Mouse (Mus musculus): ENCODE data around the gene Myo18a.
"Not testable (repeated sequence)": the region's sequence is repeated elsewhere in the genome, so short reads cannot be mapped to it uniquely, and the experiment has no call there.

Myo18a gene

DNA sequence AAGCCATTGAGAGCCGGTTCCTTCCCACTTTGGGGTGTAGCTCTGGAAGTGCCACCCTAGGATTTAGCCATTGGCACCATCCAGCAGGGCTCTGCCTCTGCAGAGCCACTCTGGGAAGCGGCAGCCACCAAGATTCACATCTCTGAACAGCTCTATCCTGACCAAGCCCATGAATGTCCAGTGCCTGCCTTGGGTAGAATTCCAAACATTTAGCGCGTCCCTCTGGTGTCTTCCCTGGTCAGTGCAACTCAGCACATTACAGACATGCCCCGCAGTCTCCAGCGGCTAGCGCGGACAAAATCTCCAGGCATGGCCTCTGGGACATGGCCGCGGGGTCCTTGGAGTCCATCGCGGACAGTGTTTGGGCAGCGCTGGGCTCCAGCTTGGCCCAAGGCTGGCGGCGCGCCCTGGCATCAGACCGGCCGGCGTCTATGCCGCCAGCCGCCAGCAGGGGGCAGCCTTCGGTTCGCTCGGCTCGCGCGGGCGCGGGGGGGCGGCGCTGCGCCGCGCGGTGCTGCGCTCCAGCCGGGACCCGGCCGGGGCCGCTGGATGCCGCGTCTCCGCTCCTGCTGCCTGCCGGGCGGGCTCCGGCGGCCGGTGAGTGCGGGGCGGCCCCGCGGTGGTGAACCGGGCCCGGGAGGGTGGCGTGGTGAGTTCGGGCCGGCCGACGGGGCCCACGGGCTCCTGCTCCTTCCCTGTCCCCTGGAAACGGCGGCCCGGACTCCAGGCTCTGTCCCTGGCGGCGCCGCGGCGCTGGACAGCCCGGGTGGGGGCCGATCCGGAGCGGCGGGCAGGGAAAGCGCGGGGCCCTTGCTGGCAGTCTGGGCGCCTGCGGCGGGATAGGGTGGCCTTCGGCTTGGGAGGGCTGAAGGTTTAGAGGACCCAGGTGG lies at the start of gene Myo18a:
Myo18a (plus strand) TSS at position 464 of the 890 bp plus-strand sequence.
- peak; percentile 86 for DNase-seq (ENCODE audit: low read depth, low spot score)

DNA sequence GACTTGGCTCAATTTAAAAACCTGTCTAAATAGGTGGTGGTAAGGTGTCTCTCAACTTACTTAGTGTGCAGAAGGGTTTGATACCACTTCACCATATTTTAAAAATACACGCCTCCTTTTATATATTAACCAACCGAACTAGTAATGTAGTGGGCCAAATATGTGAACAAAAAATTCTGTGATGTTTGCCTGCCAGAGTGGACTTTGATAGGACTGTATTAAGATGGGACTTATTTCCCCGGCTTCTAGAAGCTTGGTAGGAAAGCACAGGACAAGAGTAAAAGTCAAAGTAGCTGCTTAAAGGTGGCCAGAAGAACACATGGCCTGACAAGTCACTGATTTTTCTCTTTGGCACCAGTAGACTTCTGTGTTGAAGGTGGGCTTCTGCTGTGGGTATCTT lies 49.3 kb upstream of the Myo18a start:
- DNase-seq (ENCODE audit: low read depth, low spot score), result no peak

DNA sequence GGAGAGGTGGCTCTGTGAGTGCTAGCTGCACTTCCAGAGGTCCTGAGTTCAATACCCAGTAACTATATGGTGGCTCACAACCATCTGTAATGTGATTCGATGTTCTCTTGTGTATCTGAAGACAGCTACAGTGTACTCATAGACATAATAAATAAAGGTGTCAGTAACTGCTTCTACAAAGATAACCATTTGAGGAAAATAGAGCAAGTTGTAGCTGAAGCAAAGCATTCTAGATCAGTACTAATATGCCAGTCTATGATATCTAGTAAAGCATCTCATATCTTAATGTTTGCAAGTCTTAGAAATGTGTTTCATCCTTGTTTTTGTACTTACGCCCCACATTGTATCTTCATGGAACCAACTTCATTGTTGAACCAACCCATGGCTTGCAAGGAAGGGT lies 44.0 kb upstream of the Myo18a start:
- no peak for DNase-seq (ENCODE audit: low read depth, low spot score)

DNA sequence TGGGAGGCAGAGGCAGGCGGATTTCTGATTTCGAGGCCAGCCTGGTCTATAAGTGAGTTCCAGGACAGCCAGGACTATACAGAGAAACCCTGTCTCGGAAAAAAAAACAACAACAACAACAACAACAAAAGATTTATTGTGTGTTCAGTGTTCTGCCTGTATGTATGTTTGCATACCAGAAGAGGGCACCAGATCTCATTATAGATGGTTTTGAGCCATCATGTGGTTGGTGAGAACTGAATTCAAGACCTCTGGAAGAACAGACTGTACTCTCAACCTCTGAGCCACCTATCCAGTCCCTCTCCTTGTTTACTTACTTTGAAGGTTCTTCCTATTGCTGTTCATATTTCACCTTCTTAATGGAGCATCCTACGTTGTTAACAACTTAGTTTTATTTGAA lies 41.7 kb upstream of the Myo18a start:
- no peak for DNase-seq (ENCODE audit: low read depth, low spot score)

DNA sequence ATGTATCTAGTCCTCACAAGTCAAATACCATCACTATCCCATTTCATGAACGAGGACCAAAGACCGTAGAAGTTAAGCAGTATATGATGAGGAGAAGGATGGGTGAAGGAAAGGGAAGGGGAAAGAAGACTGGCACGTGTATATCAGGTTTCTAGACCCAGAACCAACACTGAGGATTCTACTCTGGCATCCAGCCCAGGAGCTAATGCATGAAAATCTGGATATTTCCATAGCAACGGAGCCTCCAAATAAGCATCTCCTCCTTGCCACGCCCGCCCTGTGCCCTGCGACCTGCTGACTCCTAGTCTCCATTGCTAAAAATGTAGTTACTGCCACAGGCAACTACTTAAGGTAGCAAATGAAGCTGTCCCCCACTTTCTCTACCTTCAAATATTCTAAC lies 38.3 kb upstream of the Myo18a start:
- peak; percentile 8 for DNase-seq (ENCODE audit: low read depth, low spot score)

DNA sequence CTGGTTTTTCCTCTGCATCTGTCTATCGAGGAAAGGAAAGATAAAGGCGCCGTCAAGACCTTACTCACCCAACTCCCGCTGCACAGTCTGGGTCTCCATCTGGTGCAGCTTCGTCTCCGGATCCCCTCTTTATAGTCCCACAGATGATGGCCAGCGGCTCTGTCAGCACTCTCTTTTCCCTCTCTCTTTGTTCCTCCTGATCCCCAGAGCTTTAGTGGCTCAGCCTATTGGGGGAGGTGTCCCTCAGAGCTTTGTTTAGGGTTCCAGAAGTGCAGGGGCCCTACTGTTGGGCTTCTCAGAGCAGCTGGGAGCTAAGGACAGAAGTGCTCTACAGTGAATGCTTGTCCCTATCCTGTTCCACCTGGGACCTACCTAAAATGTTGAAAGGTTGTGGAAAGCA lies 37.9 kb upstream of the Myo18a start, which contains the start of gene Cryba1:
Cryba1 (minus strand) TSS at position 101 of the 400 bp plus-strand sequence.
- no peak for DNase-seq (ENCODE audit: low read depth, low spot score)

DNA sequence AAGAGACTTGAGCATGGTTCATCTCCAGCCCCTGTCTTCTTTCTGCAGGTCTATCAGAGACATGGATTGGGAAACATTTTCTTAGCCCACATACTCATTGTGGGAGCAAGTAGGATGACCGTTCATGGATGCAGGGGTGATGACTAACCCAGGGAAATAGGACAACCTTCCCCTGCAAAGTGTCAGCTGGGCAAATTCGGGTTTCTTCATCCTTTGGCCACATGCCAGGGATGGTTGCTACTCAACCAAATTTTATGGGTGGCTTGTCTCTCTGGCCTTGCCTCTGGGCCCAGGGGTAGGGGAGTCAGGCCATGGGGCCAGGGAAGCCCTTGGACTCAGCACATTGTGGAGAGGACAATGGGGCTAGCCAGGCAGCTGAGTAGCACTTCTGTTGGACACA lies 34.5 kb upstream of the Myo18a start:
- DNase-seq (ENCODE audit: low read depth, low spot score), result peak; percentile 8

DNA sequence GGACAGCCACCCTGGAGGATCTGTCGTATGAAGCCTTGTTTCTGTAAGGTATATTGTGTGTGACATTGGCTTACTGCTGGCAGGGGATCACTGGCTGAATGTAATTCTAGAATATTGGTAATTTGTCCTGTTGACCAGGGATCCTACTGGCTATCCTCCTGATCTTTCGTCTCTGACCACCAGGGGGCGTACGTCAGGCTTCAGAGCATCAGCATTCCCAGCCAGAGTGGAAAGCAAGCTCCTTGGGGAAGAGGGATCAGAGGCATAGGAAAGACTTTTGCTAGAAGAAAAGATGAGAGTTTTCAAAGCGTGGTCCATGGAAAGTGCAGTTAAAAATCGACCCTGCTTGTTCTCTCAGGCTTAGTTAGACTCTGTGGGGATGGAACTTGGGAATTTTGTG lies 25.8 kb upstream of the Myo18a start:
- peak; percentile 91 for DNase-seq (ENCODE audit: low read depth, low spot score)

DNA sequence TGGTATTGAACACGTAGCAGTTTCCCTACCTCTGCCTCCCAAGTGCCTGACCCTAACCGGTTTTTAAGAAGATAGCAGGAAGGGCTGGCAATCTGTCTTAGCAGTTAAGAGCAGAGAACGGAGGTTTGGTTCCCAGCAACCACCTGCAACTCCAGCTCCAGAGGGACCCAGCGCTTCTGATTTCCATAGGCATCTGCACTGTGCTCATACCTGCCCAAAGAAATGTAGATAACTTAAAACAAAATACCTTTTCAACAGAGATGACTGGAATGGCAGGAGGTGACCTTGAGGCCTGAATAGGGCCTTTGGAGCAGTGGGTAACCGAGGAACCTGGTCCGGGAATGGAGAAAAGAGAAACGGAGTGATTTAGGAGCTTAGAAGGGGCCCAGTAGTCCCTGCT lies 24.5 kb upstream of the Myo18a start:
- no peak for DNase-seq (ENCODE audit: low read depth, low spot score)

DNA sequence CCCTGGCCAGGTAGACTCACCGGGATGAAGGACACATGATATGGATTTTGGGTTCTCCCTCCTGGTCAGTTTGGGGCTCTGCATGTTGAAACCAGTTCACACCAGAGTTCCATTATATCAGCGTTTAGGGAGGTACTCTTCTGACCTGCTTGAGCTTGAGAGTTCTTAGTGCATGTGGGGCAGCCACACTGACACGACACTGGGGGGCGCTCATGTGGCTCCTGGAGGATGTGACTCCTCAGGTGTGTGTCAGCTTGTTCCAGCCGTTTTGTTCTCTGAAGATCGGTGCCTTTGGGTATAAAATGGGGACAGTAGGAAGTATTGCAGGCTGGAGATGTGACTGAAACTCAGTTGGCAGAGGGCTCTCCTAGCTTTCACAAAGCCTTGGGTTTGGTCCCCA lies 19.1 kb upstream of the Myo18a start:
- DNase-seq (ENCODE audit: low read depth, low spot score), result peak; percentile 45

DNA sequence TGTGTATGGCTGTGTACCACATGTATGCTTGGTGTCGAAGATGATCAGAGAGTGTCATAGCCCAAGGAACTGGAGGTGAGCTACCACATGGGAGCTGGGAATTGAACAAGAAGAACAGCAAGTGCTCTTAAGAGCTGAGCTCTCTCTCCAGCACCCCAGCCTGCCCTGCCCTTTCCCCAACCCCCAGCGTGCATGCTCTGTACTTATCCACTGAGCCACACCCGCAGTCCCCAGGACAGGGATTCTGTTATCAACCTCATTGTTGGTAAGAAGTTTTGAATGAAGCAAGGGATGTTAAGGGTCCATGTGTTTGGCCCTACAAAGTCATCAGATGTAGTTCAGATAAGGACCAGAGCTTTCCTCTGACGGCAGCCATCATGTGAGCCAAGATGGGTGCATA lies 16.4 kb upstream of the Myo18a start:
- DNase-seq (ENCODE audit: low read depth, low spot score), result no peak

DNA sequence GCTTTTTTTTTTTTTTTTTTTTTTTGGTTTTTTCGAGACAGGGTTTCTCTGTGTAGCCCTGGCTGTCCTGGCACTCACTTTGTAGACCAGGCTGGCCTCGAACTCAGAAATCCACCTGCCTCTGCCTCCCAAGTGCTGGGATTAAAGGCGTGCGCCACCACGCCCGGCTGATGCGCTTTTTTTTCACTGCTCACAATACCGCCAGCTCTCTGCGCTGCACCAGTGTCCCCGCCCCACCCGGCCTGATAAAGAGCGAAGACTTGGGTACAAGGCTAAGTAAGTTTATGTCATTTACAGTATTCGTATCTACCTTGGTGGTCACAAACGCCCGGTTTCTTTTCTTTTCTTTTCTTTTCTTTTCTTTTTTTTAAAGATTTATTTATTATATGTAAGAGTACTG lies 15.9 kb upstream of the Myo18a start:
- not testable (repeated sequence) for DNase-seq (ENCODE audit: low read depth, low spot score)

DNA sequence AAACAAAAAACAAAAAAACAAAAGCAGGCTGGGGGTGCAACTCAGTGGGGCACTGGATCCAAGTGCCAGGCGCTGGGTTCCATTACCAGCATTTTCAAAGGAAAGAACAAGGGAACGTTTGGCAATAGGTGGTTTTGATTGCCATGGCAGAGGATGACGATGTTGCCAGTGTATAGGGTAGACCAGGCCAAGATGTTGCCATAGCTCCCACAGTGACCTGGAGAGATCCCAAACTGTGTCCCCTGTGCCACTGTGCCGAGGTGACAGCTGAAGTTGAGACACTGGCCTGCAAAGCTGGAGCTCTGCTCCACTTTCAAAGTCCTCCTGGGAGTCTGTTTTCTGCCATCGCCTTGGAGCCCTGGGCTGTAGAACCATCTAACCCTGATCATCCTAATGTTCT lies 14.1 kb upstream of the Myo18a start:
- no peak for DNase-seq (ENCODE audit: low read depth, low spot score)

DNA sequence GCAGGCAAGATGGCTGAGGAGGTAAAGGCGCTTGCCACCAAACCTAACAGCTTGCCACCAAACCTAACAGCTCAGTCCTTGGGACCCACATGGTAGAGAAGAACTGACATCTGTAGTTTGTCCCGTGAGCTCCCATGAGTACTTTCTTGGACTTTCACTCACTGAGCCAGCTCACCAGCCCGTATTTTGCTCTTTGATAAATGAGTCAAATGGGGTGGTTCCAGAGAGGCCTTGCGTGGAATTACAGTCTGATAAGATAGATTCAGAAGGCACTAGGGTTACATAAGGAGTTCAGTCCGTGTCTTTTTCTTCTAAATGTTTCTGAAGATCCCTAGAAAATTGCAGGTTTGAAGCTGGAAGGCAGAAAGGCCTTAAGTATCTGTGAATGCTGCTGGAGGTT lies 10.5 kb upstream of the Myo18a start:
- DNase-seq (ENCODE audit: low read depth, low spot score), result no peak

DNA sequence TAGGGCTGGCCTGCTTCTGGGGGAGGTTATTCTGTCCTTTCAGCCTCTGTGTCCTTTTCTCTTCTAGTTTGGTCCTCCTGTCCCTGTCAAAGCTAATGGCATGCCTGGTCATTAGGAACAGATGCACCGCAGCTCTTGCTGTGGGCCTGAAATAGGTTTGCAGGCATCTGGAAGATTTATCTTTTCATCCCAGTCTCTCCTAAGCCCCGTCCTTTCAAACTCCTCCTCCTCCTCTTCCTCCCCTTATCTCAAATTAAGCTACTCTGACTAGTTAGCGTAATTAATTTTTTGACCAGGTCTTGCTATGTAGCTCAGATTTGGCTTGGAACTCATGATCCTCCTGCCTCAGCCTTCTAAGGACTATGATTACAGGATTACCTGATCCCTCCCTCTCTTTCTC lies 9.6 kb upstream of the Myo18a start:
- DNase-seq (ENCODE audit: low read depth, low spot score), result no peak

DNA sequence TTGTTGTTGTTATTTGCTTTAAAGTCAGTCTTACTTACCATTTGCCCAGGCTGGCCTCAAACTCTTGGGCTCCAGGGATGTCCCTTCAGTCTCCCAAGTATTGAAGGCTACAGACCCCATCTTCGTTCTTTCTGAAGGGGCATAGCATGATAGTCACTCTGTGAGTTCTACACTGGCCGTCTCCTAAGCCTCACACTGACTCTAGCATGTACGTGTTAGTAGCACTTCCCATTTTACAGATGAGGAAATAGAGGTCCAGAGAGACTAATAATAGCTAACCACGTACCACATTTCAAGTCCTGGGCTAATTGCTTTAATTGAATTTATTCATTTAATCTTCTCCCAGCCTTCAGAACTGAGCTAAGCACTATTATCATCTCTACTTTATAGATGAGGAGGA lies 3.0 kb upstream of the Myo18a start:
- no peak for DNase-seq (ENCODE audit: low read depth, low spot score)

DNA sequence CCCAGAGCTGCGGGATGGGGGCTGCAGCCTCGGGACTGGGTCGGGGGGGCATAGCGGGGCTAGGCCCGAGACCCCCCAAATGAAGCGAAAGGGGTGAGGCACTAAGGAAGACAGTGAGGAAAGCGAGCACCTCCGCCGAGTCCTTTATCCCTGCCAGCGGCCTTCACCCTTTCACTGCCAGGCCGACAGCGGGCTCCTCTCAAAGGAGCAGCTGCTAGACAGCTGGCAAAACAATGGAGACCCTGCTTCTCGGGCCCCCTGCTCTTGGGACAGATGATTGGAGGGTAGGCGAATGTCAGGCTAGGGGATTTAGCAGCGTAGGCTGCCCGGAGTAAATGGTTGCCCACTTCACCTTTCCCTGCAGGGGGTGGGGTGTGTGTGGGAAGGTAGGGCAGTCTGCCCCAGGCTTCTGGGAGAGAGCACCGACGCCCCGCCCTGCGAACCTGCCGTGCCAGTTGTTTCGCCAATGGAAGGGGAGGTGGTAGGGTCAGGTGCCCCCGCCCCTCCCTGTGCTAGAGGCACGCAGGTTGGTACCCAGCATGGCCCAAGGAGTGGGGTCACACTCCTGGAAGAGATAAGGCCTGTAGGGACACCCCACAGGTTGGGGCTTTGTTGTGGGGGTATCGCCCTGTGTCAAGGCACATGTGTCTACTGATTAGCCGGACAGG lies 761 bp downstream of the Myo18a start:
- DNase-seq (ENCODE audit: low read depth, low spot score), result peak; percentile 60

DNA sequence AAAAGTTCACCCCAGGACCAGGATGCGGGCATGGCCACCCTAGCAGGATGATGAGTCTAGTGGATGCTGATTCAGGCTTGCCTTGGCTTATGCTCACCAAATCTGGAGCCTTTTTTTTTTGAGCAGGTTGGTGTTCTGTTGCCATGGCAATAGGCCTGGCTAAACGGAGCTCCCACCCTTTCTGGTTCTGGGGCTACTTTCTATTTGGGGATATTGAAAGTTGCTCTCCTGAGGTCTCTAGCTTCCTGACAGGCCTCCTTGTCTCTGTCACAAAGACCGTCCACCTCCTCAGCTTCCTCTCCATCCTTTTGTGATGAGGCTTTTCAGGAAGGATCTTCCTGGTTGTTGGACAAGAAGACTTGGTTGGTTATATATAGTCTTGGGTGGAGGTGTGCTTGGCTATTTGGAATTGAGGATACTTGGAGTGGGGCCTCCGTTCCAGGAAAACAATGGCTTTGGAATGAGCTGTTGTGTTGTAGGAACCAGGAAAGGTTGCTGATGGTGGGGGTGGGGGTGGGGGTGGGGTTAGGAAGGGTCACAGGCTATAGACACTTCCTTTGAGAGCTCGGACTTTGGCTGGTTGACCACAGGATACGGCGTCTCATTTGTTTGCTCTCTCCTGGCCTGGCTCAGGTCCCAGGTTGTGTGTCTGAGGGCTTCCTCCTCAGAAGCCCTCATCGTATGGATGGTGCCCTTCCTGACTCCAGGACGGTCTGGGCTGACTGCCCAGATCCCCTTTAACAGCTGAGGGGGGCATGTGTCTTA lies 1.8 kb downstream of the Myo18a start:
- DNase-seq (ENCODE audit: low read depth, low spot score), result peak; percentile 88

DNA sequence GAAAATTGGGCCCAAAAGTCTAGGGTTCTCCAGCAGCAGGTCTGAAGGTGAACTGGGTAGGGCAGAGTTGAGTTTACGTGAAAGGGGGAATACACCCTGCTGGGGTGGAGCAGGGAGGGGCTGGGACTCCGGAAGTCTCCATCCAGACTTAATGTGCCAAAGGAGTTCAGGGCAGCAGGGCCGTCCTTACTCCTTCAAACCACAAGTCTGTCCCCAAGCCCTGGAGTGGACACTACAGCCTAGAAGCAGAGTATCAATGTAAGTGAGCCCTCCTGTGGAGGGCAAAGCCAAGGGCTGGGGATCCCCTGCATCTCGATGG lies 2.4 kb downstream of the Myo18a start:
- peak; percentile 14 for DNase-seq (ENCODE audit: low read depth, low spot score)

DNA sequence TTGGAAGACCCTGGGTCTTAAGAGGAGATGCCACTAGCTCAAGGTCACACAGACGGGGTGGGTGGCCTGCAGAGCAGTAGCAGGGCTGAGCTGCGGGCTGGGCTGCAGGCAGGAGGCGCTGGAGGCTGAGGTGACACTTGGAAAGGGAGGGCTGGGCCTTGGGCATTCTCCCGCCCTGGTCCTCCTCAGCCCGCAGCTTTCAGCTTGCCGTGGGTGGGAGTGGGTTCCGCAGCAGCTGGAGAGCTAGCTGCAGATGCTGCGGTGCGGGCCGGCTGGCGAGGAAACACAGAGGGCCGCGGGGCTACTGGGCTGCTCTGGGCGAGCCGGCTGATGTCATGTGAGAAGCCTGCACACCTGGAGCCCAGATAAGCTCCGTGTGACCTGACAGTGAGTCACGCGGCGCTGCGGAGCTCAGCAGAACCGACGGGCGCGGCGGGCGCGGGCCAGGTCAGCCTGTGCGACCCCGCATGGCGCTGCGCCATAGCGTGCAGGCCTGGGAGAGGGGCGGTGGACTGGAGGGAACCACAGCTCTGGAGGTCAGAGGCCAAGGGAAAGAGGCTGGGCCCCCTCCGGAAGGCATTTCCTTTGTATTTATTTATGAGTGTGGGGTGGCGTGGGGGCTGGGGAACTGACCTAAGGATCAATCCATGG lies 3.4 kb downstream of the Myo18a start:
- peak; percentile 80 for DNase-seq (ENCODE audit: low read depth, low spot score)

DNA sequence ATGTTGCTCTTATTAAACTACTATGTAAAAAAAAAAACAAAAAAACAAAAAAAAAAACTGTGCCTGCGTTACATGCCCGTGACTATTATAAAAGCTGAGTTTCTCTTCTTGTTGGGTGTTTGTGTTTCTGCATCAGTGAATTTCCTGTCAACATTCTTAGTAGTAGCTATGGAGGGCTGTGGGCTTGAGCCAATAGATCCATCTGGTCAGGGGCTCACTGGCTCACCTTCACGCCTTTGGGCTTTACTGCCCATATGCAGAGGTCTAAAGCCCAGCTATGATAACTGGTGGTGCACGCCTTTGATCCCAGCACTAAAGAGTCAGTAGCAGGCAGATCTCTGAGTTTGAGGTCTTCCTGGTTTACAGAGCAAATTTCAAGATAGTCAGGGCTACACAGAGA lies 6.5 kb downstream of the Myo18a start:
- no peak for DNase-seq (ENCODE audit: low read depth, low spot score)

DNA sequence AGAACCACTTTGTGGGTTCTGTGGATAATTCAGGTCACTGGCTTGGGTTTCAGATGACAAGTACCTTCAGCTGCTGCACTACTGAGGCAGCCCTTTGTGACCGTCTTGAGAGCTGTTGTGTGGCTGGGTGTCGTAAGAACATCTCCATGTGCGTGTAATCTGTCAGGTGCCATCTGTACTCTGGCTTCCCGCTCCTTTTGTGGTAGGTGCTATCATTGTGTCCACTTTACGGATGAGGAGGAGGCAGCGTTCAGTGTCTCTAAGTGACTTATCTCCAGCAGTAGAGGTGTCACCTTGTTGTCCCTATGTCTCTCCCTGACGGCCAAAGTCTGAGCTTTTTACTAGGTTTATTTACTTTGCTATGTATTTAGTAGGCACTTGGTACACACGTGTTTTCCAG lies 7.3 kb downstream of the Myo18a start:
- no peak for DNase-seq (ENCODE audit: low read depth, low spot score)
